Mouse (Mus musculus) E14TG2a.4 (cell line): ENCODE measurements around the gene Ano1.

ENCODE experiments used
- CTCF ChIP-seq: conservative IDR thresholded peaks from 2 replicates; pipeline ENCODE4 v1.5.1; 2014; ENCODE audit warnings: low read length
- NANOG ChIP-seq: IDR thresholded peaks from 2 replicates; pipeline ENCODE4 v1.6.1; 2014; ENCODE audit warnings: borderline replicate concordance, low read length, mixed read lengths
- POU5F1 ChIP-seq: IDR thresholded peaks from 2 replicates; pipeline ENCODE4 v1.6.1; 2014; ENCODE audit warnings: low read length, borderline replicate concordance

DNA sequence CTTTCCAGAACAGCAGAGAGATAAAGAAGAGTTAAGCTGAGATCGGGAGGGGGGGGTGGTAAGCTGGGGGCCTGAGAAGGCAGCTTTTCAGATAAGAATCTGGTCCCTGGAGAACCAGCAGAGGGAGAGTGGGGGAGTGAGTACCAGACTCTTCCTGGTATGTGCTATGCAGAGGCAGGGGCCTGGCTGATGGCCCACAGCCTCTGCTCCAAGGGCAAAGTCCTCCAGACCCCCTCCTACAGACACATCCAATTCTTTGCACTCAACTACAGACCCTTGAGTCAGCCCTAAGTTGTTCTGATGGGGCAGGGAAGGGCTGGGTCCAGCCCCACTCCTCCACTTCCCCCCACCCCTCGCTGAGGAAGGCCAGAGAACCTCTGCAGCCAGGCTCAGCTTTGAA is 61.9 kb downstream of the Ano1 start:
- TF ChIP-seq CTCF (no peak), POU5F1 (no peak), NANOG (no peak)
